ENCODE assay signal across 20 mouse cellular contexts in genomic region chr1:131051073-131051472, GRCm38 (mm10). TPM values are rescaled to one million over a fixed set of nuclear protein-coding genes. Genes with fewer than 3 reads are reported as not detected.
DNase-seq lines count a peak whose midpoint lies in the region; ATAC-seq and TF ChIP-seq lines count a peak whose summit lies in the region.
"Had no signal": no experiment of that assay in that cellular context is flagged by ENCODE, and none has a peak within 500 bp of the region (broad histone marks: within the 10 kb centered on the region; RNA-seq: fewer than 3 reads in every experiment).

No protein-coding gene starts in this region.

- no peaks in the 10 kb centered on the region for H3K9me3 ChIP-seq in forebrain, postnatal 0 days (ENCODE audit: low read length)
- no peaks in the 10 kb centered on the region for H3K9me3 ChIP-seq in forebrain, embryonic 16.5 days (ENCODE audit: control insufficient read depth, low read length)
- H3K9me3 ChIP-seq in limb, embryonic 13.5 days, result no peaks in the 10 kb centered on the region
- H3K9me3 ChIP-seq: G1E; heart, embryonic 12.5 days; kidney, embryonic 15.5 days had no signal

- H3K27me3 ChIP-seq in forebrain, postnatal 0 days (ENCODE audit: insufficient read depth, low read length), result no peaks in the 10 kb centered on the region
- H3K27me3 ChIP-seq in forebrain, embryonic 16.5 days (replicated peaks; ENCODE audit: control insufficient read depth, insufficient read depth, low read length), result no peaks in the 10 kb centered on the region
- H3K27me3 ChIP-seq in limb, embryonic 13.5 days, result no peaks in the 10 kb centered on the region
- H3K27me3 ChIP-seq: heart, embryonic 12.5 days; kidney, embryonic 15.5 days had no signal

- WGBS in forebrain, postnatal 0 days, result 41% methylated on average over 7 of the region's 7 CpGs
- 39% methylated on average over 7 of the region's 7 CpGs for WGBS in forebrain, embryonic 16.5 days
- 41% methylated on average over 7 of the region's 7 CpGs for WGBS in limb, embryonic 13.5 days

- no peak overlapping the region for H3K4me3 ChIP-seq in forebrain, postnatal 0 days (ENCODE audit: low read depth, low read length)
- H3K4me3 ChIP-seq in forebrain, embryonic 16.5 days (replicated peaks; ENCODE audit: low read length), result no peak overlapping the region
- no peak overlapping the region for H3K4me3 ChIP-seq in left cerebral cortex, adult 2 months
- H3K4me3 ChIP-seq in limb, embryonic 13.5 days, result no peak overlapping the region
- H3K4me3 ChIP-seq: heart, embryonic 12.5 days; kidney, embryonic 15.5 days had no signal

- no peak for TF ChIP-seq CTCF in forebrain, postnatal 0 days (IDR thresholded peaks at IDR 0.05; ENCODE audit: low read depth)
- TF ChIP-seq CTCF in left cerebral cortex, adult 2 months (IDR thresholded peaks at IDR 0.05), result no peak

- peak; percentile 17; the same call in 1 of the 2 replicates for ATAC-seq in forebrain, postnatal 0 days
- no peak for ATAC-seq in forebrain, embryonic 16.5 days
- 0 out of 2 replicates have a peak, but pooled peaks have one; percentile 10 for ATAC-seq in limb, embryonic 13.5 days (ENCODE audit: low FRiP score, low read depth)

- H3K27ac ChIP-seq in forebrain, postnatal 0 days (ENCODE audit: low read depth, low read length), result no peak overlapping the region
- no peak overlapping the region for H3K27ac ChIP-seq in forebrain, embryonic 16.5 days (ENCODE audit: low read length)
- no peak overlapping the region for H3K27ac ChIP-seq in left cerebral cortex, adult 2 months
- no peak overlapping the region for H3K27ac ChIP-seq in limb, embryonic 13.5 days
- H3K27ac ChIP-seq: kidney, embryonic 15.5 days had no signal

- H3K4me2 ChIP-seq in forebrain, postnatal 0 days (ENCODE audit: low read depth), result no peak overlapping the region
- H3K4me2 ChIP-seq in forebrain, embryonic 16.5 days (ENCODE audit: low read length), result no peak overlapping the region
- H3K4me2 ChIP-seq in limb, embryonic 13.5 days (replicated peaks), result no peak overlapping the region
- H3K4me2 ChIP-seq: heart, embryonic 12.5 days; kidney, embryonic 15.5 days had no signal

- no peak overlapping the region for H3K9ac ChIP-seq in forebrain, postnatal 0 days
- H3K9ac ChIP-seq in forebrain, embryonic 16.5 days (replicated peaks; ENCODE audit: low read depth, low read length), result no peak overlapping the region
- H3K9ac ChIP-seq in limb, embryonic 13.5 days, result no peak overlapping the region
- H3K9ac ChIP-seq: heart, embryonic 12.5 days; kidney, embryonic 15.5 days had no signal

- intact Hi-C loops in left cerebral cortex, adult 2 months (cut with DNase I), result loop anchor here (5.0 to 10.0 kb wide), 3 partner anchors 254 to 504 kb away; partner anchors contain the start of genes Gm29427 and Yod1
- intact Hi-C loops in left cerebral cortex, postnatal 4 days (cut with DNase I), result loop anchor here (10.0 kb wide), 1 partner anchor 506 kb away; no protein-coding TSS in a partner anchor

- peaks cover 18% of the 10 kb centered on the region for H3K36me3 ChIP-seq in forebrain, postnatal 0 days (ENCODE audit: insufficient read depth)
- peaks cover 12% of the 10 kb centered on the region for H3K36me3 ChIP-seq in forebrain, embryonic 16.5 days (ENCODE audit: control insufficient read depth, insufficient read depth)
- H3K36me3 ChIP-seq in limb, embryonic 13.5 days, result peaks cover 37% of the 10 kb centered on the region

- no peak for DNase-seq in forebrain, postnatal 0 days
- peak; percentile 38 to 63 for DNase-seq in left cerebral cortex, adult 2 months (ENCODE audit: extremely low spot score in 1 of 2, low spot score in 2 of 2)
- no peak for DNase-seq in left cerebral cortex, postnatal 4 days
- DNase-seq in retina, embryonic 14.5 days (ENCODE audit: low spot score), result peak; percentile 12
- no peak for DNase-seq in retina, postnatal 1 day
- DNase-seq in urinary bladder, postnatal 36 days (ENCODE audit: low spot score in 2 of 2), result no peak
- DNase-seq: adrenal gland, postnatal 25 days; B cell, adult 2 months; cerebellum, adult 11 months; gastrocnemius, postnatal 14 days; lung, postnatal 36 days; thymus, adult 2 months had no signal

- no peaks in the 10 kb centered on the region for H3K4me1 ChIP-seq in forebrain, postnatal 0 days (ENCODE audit: insufficient read depth)
- H3K4me1 ChIP-seq in forebrain, embryonic 16.5 days (replicated peaks; ENCODE audit: control insufficient read depth, insufficient read depth, low read length), result no peaks in the 10 kb centered on the region
- peaks cover 16% of the 10 kb centered on the region; the same call in 1 of the 2 replicates for H3K4me1 ChIP-seq in limb, embryonic 13.5 days

RNA-seq across cellular contexts. Expression of gene Il10, which starts 31.4 kb away (rescaled TPM):
- 0.15 TPM in 1 of 2 replicates, not detected in the other for total RNA-seq in forebrain, postnatal 0 days (2014; rRNA removed)
- polyA plus RNA-seq in forebrain, postnatal 0 days (2015; fragmentation: Nextera tagmentation; extraction: Ambion mirVana), result not detected in 2 replicates
- 0.16 TPM in 1 of 2 replicates, not detected in the other for polyA plus RNA-seq in forebrain, embryonic 16.5 days (2015; fragmentation: Nextera tagmentation; extraction: Ambion mirVana)
- total RNA-seq in left cerebral cortex, adult 2 months (2021), result not detected
- under 1 TPM in 1 of 2 experiments, not detected in 1; 0.26 TPM for total RNA-seq in left cerebral cortex, postnatal 4 days (2021)
- 0.10 TPM in 1 of 2 replicates, not detected in the other for polyA plus RNA-seq in limb, embryonic 13.5 days (2015; fragmentation: Nextera tagmentation; extraction: Ambion mirVana)
- total RNA-seq: adrenal gland, postnatal 25 days; common myeloid progenitor, adult 5-6 weeks; G1E; gastrocnemius, postnatal 14 days; layer of hippocampus, adult 8-10 months had no signal
- polyA plus RNA-seq: G1E; heart, embryonic 12.5 days; kidney, embryonic 15.5 days; liver, adult 2 months had no signal

RNA-seq across cellular contexts. Expression of gene Mapkapk2, which starts 46.6 kb away (rescaled TPM):
- total RNA-seq in forebrain, postnatal 0 days (2014; rRNA removed), result 47.9 and 57.3 TPM in 2 replicates
- polyA plus RNA-seq in forebrain, postnatal 0 days (2015; fragmentation: Nextera tagmentation; extraction: Ambion mirVana), result 18.0 and 18.3 TPM in 2 replicates
- polyA plus RNA-seq in forebrain, embryonic 16.5 days (2015; fragmentation: Nextera tagmentation; extraction: Ambion mirVana), result 19.9 and 23.0 TPM in 2 replicates
- total RNA-seq in left cerebral cortex, adult 2 months (2021), result 10 to 100 TPM; 31.0 to 32.8 TPM
- 10 to 100 TPM; 32.1 to 35.4 TPM for total RNA-seq in left cerebral cortex, postnatal 4 days (2021)
- 42.7 and 43.3 TPM in 2 replicates for polyA plus RNA-seq in limb, embryonic 13.5 days (2015; fragmentation: Nextera tagmentation; extraction: Ambion mirVana)

Comparison
In these comparisons a context has a peak if more than half of its experiments do, and no peak if none do; other contexts are left out.
1. DNase-seq: peak in left cerebral cortex, adult 2 months (2 of 2) and retina, embryonic 14.5 days (single experiment); none in forebrain, postnatal 0 days (single experiment), left cerebral cortex, postnatal 4 days (single experiment), retina, postnatal 1 day (single experiment) and urinary bladder, postnatal 36 days (0 of 2).